Mouse (Mus musculus): ENCODE results near the gene Ciapin1.
"Not testable (repeated sequence)": the region's sequence is repeated elsewhere in the genome, so short reads cannot be mapped to it uniquely, and the experiment has no call there.

Gene Ciapin1

DNA sequence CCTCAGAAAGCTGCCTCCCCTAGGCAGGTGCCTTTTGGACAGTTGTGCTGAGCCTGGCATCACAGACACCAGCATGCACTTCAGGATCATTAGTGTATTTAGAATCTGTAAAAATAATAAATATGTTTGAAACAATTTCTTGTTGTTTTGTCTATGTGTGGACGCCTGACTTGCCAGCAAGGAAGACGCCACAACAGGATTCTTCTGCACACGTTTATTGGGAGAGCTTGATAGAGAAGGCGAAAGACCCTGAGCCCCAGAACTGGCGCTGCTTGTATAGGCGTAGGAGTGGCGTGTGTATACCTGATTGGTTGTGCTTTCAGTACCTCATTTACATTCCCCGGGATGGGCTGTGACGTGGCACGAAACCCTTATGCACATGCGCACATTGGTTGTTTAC is 16.6 kb upstream of the Ciapin1 start:
- not testable (repeated sequence) for DNase-seq

DNA sequence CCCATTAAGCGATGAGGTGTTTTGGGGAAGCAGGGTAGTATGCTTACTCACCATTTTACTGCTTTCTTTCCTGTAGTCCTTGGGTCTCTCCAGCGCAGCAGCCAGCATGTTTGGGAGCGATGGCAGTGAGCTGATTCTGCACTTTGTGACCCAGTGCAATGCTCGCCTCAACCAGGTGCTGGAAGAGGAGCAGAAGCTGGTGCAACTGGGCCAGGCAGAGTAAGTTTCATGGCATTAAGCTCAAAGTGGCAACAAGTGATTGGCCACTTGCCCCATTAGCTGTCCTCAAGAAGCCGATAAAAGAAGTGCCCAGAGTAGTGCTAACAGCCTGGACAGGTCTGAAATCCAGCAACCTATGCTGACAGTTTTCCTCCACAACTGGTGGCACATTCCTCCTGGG is 11.9 kb upstream of the Ciapin1 start:
- no peak for DNase-seq

DNA sequence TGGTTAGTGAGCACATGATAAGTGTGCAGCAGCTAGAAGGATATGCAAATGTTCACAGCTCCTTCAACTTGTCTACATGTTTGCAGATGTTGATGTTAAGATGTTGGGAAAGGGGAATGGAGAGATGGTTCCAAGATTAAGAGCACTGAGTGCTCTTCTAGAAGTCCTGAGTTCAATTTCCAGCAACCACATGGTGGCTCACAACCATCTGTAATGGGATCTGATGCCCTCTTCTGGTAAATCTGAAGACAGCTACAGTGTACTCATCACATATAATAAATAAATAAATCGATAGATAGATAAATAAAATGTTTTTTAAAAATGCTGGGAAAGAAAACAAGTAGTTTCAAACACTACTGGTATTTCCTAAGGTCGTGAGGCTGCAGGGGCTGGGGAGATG is 3.0 kb upstream of the Ciapin1 start:
- no peak for DNase-seq

GRCm38 (mm10) chr8:94838600-94838999 is 442 bp upstream of the Ciapin1 start:
- DNase-seq: peak; percentile 55

DNA sequence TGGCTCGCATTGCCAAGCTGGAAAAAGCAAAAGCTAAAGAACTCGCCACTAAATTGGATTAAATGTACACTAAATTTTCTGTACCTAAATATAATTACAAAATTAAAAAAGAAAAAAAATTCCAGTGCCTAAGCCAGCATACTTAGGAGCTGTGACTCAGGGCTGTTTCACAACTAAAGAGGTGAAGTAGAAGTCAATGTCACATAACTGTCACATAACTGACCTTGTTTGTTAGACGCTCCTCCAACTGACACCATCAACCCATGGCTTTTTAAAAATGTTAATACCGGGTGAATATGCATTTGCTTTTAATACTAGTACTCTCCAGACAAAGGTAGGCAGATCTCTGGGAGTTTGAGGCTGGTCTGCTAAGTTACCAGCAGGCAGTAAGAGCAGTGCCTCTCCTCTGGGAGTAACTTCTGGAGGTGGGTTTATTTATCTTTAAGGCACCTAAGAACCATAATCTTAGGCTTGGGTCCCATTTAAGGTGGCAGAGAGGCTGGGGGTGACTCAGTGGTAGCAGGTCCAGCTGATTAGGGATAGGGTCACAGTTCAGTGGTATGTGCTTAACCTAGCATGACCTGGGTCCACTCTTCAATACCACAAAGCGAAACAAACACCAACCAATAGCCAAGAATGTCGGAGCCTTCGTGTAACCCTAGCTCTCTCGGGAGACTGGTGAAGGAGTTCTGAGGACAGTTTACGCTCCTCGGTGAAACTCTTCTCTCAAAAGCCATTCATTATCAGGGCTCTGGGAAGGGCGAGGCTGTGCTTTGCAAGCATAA is 1.5 kb downstream of the Ciapin1 start:
- no peak for DNase-seq

GRCm38 (mm10) chr8:94835751-94836150 is 2.4 kb downstream of the Ciapin1 start:
- not testable (repeated sequence) for DNase-seq

GRCm38 (mm10) chr8:94833901-94834405 is 4.2 kb downstream of the Ciapin1 start:
- not testable (repeated sequence) for DNase-seq

DNA sequence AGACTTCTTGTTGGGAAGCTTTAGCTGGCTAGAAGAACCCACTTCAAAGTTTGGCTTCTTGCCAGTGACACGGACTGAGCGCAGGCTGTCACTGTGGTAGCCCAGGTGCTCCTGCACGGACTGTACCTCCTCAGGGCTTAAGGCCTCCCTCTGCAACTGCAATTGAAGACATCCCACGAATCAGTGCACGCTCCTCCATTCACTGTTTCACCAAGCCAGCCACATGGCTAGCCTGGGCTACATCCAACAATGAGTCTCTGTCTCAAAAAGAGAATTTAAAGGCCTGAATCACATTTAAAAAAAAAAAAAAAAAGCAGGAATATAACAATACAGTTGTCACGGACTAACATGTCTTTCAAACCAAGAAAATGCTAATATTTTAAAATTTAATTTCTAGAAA is 9.9 kb downstream of the Ciapin1 start:
- no peak for DNase-seq

DNA sequence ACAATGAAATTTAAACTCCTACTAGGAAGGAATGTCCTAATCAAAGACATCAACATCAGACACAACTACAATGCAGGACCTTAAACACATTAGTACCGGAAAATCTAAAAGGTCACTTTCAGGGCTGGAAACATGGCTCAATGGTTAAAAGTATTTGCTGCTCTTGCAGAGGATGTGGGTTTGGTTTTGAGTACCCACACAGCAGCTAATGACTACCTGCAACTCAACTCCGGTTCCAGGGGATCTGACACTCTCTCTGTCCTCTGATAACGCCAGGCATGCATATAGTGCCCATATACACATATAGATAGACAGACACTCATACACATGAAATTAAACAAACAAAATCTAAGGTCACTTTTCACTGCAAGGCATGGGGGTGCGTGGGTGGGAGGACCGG is 11.9 kb downstream of the Ciapin1 start:
- no peak for DNase-seq

- DNase-seq: no peak
Observed at GRCm38 (mm10) chr8:94825170-94825569, 13.0 kb downstream of the Ciapin1 start.

- peak; percentile 73 for DNase-seq
Observed at GRCm38 (mm10) chr8:94822637-94823560, 15.3 kb downstream of the Ciapin1 start.

DNA sequence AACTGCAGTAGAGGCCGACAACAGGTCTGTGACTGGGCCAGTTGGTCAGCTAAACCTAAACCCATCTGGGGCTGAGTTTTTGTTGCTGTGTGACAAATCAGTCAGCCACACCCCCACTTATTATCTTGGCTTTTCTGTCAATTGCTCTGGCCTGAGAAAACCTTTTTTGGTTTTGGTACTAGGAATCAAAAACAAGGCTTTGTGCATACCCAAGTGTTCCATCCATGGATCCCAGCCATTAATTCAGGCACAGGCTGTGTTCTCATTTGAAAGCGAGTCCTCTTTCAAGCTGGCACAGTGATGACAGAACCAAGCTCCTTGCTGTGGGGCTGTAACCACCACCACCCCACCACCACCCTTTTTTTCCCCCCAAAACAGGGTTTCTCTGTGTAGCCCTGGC is 16.8 kb downstream of the Ciapin1 start:
- DNase-seq: no peak

- no peak for DNase-seq
Observed at GRCm38 (mm10) chr8:94820553-94820952, 17.6 kb downstream of the Ciapin1 start.

DNA sequence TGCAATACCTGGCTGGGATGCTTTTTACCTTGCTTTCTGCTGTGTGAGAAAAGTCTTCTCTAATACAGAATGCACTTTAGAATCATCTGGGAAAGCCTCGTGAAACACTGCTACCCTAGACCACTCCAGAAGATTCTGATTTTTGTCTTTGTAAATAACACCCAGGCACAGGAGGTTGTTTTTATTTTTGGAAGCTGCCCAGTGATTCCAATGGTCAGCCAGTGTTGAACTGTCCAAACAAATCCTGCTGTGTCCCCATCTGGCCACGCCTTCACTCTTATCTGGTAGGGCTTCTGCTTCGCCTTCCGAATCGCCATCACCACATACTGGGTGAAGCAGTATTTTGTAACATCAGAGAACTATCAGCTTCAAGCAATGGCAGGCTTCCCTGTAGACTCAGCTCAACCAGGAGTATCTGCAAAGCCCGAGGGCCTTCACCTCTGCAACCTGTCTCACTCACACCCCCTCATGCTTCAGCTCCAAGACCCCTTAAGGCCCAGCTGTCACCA is 18.4 kb downstream of the Ciapin1 start:
- no peak for DNase-seq

DNA sequence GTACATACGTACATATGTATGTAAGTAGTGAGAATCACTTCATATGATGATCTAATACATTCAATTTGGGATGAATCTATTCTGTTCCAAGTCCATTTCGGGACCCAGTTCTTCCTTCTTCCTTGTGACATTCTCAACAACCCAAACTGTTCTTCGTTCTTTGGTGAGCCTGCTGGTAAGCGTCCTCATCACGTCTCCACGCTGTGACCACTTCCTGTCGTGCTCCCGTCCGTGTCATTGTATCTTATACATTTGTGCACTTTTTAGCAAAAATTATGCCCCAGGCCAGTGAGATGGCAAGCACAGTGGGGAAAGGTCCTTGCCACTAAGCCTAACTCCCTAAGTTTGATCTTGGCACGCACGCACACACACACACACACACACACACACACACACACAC is 20.2 kb downstream of the Ciapin1 start:
- no peak for DNase-seq

- DNase-seq: peak; percentile 48
Observed at GRCm38 (mm10) chr8:94814556-94814955, 23.6 kb downstream of the Ciapin1 start.

DNA sequence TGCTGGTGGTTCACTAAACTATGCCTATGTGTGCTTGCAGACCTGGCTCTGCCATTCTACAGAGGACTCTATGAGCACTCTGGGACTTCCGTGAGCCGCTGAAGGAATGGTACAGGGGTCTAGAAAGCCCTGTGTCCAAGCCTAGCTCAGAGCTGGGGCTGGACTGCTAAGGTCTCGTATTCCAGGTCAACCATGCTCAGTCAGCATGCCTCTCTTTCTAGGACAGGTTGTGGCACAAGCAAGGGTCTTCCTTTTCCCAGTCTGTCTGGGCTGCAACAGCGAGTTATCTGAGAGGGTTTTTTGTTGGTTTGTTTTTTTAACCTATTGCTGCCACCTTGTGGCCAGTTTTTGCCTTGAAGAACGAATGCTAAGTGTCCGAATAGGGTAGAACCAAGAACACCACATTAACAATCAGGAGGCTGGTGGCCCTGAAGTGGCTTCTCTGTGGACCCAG is 25.5 kb downstream of the Ciapin1 start:
- peak; percentile 92 for DNase-seq

DNA sequence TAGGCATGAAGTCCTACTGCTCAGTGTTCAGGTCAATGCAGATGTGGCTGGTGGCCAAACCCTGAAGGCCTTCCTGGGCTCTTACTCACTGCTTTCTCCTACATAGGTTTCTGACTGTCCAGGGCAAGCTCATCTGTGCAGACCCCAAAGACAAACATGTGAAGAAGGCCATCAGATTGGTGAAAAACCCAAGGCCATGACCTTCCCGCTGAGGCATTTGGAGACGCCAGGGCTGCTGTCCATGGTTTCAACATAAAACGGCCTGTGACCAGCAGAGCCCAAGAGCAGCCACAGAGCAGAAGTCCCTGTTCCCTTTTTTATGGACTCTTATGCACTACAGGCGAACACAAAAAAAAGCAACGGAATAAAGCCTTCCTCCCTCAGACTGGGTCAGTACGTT is 26.5 kb downstream of the Ciapin1 start:
- no peak for DNase-seq

GRCm38 (mm10) chr8:94810855-94811254 is 27.3 kb downstream of the Ciapin1 start:
- no peak for DNase-seq

GRCm38 (mm10) chr8:94810153-94810552 is 28.0 kb downstream of the Ciapin1 start, which contains the start of gene Ccl17:
Ccl17 (plus strand) TSS chr8:94810453.
- DNase-seq: no peak

DNA sequence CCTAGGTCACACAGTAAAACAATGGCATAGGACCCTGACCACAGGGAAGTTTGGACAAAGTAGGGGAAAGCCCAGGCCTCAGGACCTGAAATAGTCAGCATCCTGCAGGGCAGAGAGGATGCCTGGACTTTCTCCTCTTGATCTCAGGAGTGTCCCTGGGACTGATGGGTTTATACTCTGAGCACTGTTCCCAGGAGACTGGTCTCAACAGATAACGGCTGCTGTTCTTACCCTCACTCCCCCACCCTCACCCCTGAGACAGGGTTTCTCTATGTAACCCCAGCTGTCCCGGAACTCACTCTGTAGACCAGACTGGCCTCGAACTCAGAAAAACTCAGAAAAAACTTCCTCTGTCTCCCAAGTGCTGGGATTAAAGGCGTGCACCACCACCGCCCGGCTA is 29.8 kb downstream of the Ciapin1 start:
- DNase-seq: no peak

DNA sequence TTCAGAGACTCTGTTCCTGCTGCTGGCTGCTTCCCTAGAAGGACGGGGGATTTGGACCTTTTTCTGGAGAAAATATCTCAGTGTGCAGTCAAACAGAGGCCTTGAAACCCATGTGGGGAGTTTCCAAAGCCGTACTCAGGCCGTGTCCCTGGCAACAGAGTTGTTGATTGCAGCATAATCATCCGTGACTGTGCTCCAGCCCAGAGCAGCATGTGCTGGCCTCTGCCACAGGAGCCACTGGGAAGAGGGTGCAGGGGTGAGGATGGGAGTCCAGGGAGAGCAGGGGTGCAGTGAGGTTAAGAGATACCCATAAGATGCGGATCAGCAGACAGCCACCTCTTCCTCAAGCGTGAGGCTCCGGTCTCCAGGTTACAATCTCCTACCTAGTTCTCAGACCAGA is 30.7 kb downstream of the Ciapin1 start:
- peak; percentile 27 for DNase-seq

- DNase-seq: no peak
Observed at GRCm38 (mm10) chr8:94805811-94806210, 32.3 kb downstream of the Ciapin1 start.
